Mouse (Mus musculus) splenic B cell, adult 2 months (primary cell): ENCODE data around the gene Taar8b.
"Not testable (repeated sequence)": the region's sequence is repeated elsewhere in the genome, so short reads cannot be mapped to it uniquely, and the experiment has no call there.

Source experiments
- DNase-seq: peaks from one replicate; pipeline ENCODE4 v3.0.0-alpha.2; 2011; ENCODE audit warnings: low read depth, low spot score
- H3K27me3 ChIP-seq: 2 replicates; pipeline ENCODE4 v1.6.1; 2012; ENCODE audit warnings: mild to moderate bottlenecking, low read length, moderate library complexity, mixed read lengths; ENCODE audit not compliant: control insufficient read depth, poor library complexity, insufficient read depth, severe bottlenecking
- H3K36me3 ChIP-seq: 2 replicates; pipeline ENCODE4 v1.6.1; 2012; ENCODE audit warnings: mild to moderate bottlenecking, low read length, moderate library complexity, mixed read lengths; ENCODE audit not compliant: control insufficient read depth, poor library complexity, insufficient read depth, severe bottlenecking

Taar8b gene

GRCm38 (mm10) chr10:24092194-24092593, at the start of gene Taar8b:
Taar8b (minus strand) TSS chr10:24092294.
- Histone ChIP-seq H3K36me3 (no peaks in the 10 kb centered on the region), H3K27me3 (no peaks in the 10 kb centered on the region)
- DNase-seq = no peak

DNA sequence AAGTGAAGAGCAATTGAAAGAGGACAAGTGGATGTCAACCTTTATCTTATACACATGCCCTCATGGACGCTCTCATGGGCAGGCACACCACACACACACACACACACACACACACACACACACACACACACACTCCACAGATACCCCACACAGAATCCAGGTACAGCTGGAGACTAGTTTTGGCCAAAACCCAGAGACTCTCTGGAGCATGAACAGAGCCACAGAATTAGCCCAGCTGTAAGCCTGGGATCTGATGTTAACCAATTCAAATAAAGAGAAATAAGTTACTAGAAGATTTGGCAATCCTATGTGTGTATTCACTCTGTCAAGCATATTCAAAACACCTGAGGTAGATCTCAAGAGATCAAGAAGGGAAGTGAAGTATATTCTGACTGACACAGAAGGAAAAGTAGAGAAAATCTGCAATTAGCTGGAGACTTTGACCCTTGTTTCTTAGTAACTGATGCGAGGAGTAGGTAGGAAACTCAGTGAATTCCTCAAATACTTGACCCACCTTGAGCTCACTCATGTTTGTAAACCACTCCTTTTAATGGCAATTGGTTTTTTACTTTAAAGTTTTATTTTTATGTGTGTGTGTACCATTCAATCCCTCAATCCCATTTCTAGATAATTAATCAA, 46.6 kb upstream of the Taar8b start:
- Histone ChIP-seq H3K27me3 (no peaks in the 10 kb centered on the region), H3K36me3 (no peaks in the 10 kb centered on the region)
- DNase-seq = no peak

GRCm38 (mm10) chr10:24134071-24134645, 42.1 kb upstream of the Taar8b start:
- Histone ChIP-seq H3K36me3 (no peaks in the 10 kb centered on the region), H3K27me3 (no peaks in the 10 kb centered on the region)
- no peak for DNase-seq

GRCm38 (mm10) chr10:24133132-24133531, 41.0 kb upstream of the Taar8b start:
- DNase-seq = peak; percentile 61
- H3K27me3 ChIP-seq = no peaks in the 10 kb centered on the region
- H3K36me3 ChIP-seq = no peaks in the 10 kb centered on the region

DNA sequence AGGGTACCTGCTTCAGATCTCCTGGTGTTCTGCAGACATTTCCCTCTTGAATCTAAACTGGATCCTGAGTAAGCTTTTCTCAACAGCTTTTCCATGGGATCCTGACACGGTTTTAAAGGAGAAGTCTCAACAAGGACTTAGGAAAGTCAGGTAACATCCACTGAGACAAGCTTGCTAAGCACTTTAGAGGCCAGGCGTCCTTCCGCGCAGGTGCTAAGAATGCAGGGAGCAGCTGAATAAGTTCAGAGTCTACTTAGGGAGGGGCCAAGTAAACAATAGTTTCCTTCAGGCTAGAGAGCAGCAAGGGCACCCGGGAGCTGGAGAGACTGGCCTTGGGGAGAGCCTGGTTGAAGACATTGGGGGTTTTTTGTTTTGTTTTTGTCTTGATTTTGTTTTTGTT, 40.2 kb upstream of the Taar8b start:
- DNase-seq = no peak
- no peaks in the 10 kb centered on the region for H3K36me3 ChIP-seq
- H3K27me3 ChIP-seq = no peaks in the 10 kb centered on the region

DNA sequence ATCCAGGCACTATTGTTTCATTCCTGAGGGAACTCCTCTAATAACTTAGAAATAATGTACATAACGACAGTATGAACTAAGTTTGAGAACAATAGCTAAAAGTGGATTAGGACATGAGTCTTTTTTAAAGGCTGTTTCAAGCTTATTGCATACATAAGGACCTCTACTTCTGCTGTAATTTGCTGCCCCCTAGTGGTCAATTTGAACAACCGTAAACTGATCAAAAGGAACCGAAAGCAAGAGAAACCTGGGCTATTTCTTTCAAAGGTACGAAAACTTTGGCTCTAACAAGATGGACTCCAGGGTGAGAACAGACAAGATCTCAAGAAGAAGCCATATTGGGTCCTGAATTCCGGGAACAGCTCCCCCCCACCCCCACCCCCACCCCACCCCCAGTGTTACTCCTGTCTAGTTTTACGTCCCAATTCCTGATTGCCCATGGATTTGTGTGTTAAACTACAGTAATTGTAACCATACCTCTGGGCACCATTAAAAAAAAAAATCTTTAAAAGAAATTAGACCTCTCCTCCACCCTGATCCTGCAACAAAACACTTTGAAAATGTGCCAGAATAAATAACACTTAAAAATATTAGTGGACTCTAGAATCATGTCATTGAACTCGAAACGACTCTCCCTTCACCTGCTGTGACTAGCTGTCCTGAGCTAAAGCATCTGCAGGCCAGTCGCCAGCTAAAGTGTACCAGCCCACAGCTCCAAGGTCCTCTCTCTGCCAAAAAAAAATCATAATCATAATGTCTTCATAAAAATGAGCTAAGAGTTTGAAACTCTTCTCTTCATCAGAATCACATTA, 39.6 kb upstream of the Taar8b start:
- Histone ChIP-seq H3K27me3 (no peaks in the 10 kb centered on the region), H3K36me3 (no peaks in the 10 kb centered on the region)
- DNase-seq = peak; percentile 89

DNA sequence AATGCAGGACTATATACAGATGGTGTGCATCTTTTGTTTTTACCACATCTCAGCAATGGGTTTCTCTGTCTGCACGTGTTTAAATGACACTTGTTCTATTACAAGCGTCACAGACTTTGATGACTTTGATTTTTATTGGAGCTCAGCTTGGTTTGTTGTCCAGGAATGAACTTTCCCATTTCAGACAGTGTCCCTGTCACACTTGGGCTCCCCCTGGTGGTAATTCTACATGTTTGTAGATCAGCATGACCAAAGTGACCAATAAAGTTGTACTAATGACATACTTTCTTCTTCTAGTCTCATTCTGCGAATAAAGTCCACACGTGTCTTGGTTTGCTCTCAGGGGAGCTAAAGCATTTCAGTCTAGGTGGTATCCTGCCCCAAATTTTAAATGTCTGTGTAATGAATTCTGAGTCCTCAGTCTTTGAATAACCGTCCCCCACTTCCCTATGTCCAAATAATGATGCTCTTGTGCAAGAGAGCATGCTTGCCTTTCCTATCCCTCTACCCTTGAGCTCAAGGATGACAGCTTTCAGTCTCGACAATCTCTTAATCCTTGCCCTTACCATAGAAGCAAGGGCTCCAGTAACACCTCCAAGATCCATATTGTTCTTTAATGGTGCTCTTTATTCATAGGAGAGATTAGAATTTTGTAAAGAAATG, 19.2 kb upstream of the Taar8b start:
- no peaks in the 10 kb centered on the region for H3K27me3 ChIP-seq
- peak; percentile 61 for DNase-seq
- H3K36me3 ChIP-seq = no peaks in the 10 kb centered on the region

DNA sequence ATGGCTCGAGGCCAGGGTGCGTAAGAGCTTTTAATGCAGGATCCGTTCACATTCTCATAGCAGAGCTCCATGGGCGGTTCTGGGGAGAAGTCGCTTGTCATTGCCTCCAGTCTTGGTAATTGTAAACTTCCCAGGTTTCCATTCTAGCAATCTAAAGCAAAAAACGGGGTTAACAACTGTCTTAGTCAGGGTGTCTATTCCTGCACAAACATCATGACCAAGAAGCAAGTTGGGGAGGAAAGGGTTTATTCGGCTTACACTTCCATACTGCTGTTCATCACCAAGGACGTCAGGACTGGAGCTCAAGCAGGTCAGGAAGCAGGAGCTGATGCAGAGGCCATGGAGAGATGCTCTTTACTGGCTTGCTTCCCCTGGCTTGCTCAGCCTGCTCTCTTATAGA, 17.3 kb upstream of the Taar8b start, which contains the start of gene Taar9:
TSS of gene Taar9 (minus strand) at position 101 of the 400 bp plus-strand sequence.
- not testable (repeated sequence) for H3K36me3 ChIP-seq, H3K27me3 ChIP-seq, DNase-seq

DNA sequence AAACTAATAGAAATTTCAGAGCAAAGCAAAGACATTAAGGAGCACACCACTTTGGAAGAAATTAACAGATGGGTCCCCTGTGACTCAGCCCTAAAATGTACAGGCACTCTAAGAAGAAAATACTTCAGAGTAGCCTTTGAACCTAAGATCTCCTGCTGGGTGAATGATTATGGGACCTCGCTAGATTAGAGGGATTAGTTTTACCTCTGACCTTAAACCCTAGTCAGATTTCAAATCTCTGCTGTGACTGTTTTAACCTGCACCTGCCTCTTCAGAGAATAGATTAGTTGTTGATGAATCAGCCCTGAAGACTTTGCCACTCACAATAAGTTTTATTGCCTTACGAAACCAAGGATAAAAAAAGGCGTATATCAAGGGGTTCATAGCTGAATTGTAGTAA, 16.1 kb upstream of the Taar8b start:
- Histone ChIP-seq H3K36me3 (no peaks in the 10 kb centered on the region), H3K27me3 (no peaks in the 10 kb centered on the region)
- DNase-seq = no peak

GRCm38 (mm10) chr10:24107747-24108146, 15.7 kb upstream of the Taar8b start:
- no peak for DNase-seq
- no peaks in the 10 kb centered on the region for H3K27me3 ChIP-seq
- H3K36me3 ChIP-seq = no peaks in the 10 kb centered on the region

- DNase-seq, H3K36me3 ChIP-seq, H3K27me3 ChIP-seq: not testable (repeated sequence)
These were observed 11.2 kb upstream of the Taar8b start for GRCm38 (mm10) chr10:24103299-24103698.

GRCm38 (mm10) chr10:24101812-24102211, 9.7 kb upstream of the Taar8b start, which contains the start of gene Taar8c:
Taar8c (minus strand) TSS chr10:24101912.
- H3K36me3 ChIP-seq, DNase-seq, H3K27me3 ChIP-seq: not testable (repeated sequence)

GRCm38 (mm10) chr10:24097010-24097409, 4.9 kb upstream of the Taar8b start:
- not testable (repeated sequence) for H3K27me3 ChIP-seq, H3K36me3 ChIP-seq, DNase-seq

GRCm38 (mm10) chr10:24087168-24087567, 4.9 kb downstream of the Taar8b start:
- no peaks in the 10 kb centered on the region for H3K27me3 ChIP-seq
- DNase-seq = no peak
- H3K36me3 ChIP-seq = no peaks in the 10 kb centered on the region

- Histone ChIP-seq H3K36me3 (no peaks in the 10 kb centered on the region), H3K27me3 (no peaks in the 10 kb centered on the region)
- DNase-seq = no peak
These were observed 5.5 kb downstream of the Taar8b start for GRCm38 (mm10) chr10:24086555-24086954.
